Mouse (Mus musculus): ENCODE data around the gene Gm37240.

DNA sequence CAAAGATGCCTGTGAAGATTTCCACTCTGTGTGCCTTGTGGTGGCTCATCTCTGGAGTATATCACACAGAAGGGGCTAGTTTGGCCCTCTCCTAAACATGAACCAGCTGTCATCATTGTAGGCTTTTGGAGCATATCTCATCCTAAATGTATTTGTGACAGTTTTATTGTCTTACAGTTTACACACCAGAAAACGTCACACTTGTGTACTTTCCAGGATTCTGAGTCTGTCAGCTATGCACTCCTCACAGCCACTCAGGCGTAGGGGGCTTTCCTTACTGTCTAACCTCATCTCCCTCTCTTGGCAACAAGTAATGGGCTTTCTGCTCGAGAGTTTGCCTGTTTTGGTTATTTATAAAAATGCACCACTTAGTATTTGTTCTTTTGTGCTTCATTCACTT, 1021.6 kb downstream of the Gm37240 start:
- TF ChIP-seq POLR2A (IDR thresholded peaks at IDR 0.05; ENCODE audit: insufficient read depth, low read depth, low read length) (no peak), CTCF (IDR thresholded peaks at IDR 0.05; ENCODE audit: insufficient read depth, low read depth, low read length) (no peak)

Measured in olfactory bulb, adult 2 months (tissue).